Mouse (Mus musculus) thymus, adult 2 months (tissue): ENCODE results near the gene Ehd1.

Experiments used
- CTCF ChIP-seq: fragments of 200-500 bp; IDR thresholded peaks from 2 replicates; pipeline ENCODE4 v1.5.1; 2012; ENCODE audit warnings: mild to moderate bottlenecking, control low read depth, low read length, moderate library complexity, borderline replicate concordance; ENCODE audit not compliant: control insufficient read depth, poor library complexity, insufficient read depth; ENCODE audit errors: extremely low read depth
- POLR2A ChIP-seq: fragments of 200-500 bp; IDR thresholded peaks from 2 replicates; pipeline ENCODE4 v1.6.1; 2012; ENCODE audit warnings: mild to moderate bottlenecking, low read length, control low read depth, moderate library complexity; ENCODE audit not compliant: control insufficient read depth, poor library complexity, insufficient read depth; ENCODE audit errors: extremely low read depth

DNA sequence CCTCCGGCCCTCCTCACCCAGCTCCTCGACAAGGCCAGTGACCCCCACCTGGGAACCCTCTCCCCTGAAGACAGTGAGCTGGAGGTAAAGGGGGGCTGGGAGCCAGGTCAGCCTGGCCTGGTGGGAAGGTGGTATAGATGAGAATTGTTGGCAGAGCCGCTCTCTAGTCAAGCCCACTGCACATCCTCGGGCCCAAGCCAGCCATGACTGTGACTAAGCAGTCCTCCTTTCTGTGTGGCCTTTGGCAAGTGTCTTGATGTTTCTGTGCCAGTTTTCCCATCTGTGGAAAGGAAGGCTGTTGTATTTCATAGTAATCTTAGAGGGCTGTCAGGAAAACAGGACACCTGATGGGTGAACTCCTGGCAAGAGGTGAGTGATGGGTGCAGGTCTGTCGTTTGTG, 67.5 kb downstream of the Ehd1 start:
- TF ChIP-seq CTCF = no peak
- TF ChIP-seq POLR2A = no peak
